Mouse (Mus musculus): ENCODE data around the gene Rpl22l1.

DNA sequence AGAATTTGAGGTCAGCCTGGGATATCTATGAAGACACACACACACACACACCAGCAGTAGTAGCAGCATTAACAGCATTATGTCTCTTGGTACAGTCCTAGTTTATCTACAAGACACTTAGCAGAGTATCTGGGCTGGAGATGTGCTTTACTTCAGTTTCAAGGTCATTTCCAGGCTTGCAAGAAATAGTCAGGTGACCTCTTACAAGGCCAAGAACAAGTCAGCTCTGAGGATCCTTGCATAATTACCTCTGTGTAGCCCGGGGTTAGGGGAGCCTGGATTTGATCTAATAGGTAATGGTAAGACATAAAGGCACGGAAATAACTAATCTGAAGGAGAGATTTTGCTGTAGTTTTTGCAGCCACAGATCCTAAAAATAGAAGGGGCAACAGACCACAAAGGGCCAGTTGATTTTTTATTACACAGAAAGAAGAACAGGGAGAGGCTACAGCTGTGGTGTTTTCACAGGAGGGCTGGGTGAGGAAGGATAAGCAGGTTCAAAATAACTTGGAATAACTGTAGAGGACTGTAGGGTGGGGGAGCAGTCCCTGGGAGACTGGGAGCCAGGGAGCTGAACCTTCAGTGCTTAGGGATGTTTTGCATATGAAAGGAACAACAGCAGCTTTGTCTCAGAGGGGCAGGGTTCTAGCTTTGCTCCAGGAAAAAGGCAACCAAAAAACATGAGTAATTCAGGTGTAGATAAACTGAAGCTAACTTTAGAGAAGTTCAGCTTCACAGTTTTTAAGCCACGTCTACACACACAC, 36.8 kb downstream of the Rpl22l1 start:
- TF ChIP-seq CTCF (conservative IDR thresholded peaks at IDR 0.05 in 1 of 2, IDR thresholded peaks at IDR 0.05 in 1 of 2; ENCODE audit: low read depth in 2 of 2, low read length in 2 of 2) (no peak), POLR2A (IDR thresholded peaks at IDR 0.05; ENCODE audit: low read depth, low read length) (no peak), ZC3H11A (IDR thresholded peaks at IDR 0.05; ENCODE audit: low read depth, low read length) (no peak), ZKSCAN1 (IDR thresholded peaks at IDR 0.05; ENCODE audit: borderline replicate concordance, low read depth, low read length) (no peak), EP300 (IDR thresholded peaks at IDR 0.05; ENCODE audit: low read length) (no peak), RCOR1 (conservative IDR thresholded peaks at IDR 0.05; ENCODE audit: low read depth, low read length) (no peak), JUND (conservative IDR thresholded peaks at IDR 0.05; ENCODE audit: low read depth, low read length) (no peak)
